In the genomic region with DNA sequence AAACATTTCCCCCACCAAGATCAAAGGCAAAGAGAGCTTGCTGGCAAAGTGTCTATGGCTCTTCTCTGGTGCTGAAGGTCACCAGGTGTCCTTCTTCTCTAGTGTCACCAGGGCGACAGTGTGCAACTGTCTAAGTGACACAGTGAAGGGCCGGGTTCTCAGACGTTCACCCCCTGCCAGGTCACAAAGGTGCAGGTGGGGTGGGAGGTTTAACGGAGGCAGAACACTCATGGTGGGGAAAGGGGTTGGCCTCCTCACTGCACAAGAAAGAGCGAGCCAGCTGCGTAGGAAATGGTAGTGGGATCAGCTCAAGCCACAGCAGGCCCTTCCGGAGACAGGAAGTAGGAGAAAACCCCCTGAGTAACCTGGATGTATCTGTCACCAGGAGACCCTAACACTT, we compare ENCODE assay signal across 13 mouse cellular contexts.
DNase-seq lines count a peak whose midpoint lies in the region; ATAC-seq and TF ChIP-seq lines count a peak whose summit lies in the region.
"Had no signal": no experiment of that assay in that cellular context is flagged by ENCODE, and none has a peak within 500 bp of the region (broad histone marks: within the 10 kb centered on the region; RNA-seq: fewer than 3 reads in every experiment).

No protein-coding gene starts in this region.

- no peak overlapping the region for H3K9ac ChIP-seq in heart, embryonic 11.5 days (ENCODE audit: low read depth, low read length)
- no peak overlapping the region for H3K9ac ChIP-seq in midbrain, embryonic 11.5 days (ENCODE audit: low read length)
- H3K9ac ChIP-seq in hindbrain, embryonic 13.5 days = no peak overlapping the region
- no peak overlapping the region for H3K9ac ChIP-seq in stomach, postnatal 0 days (ENCODE audit: low read length)
- H3K9ac ChIP-seq: embryonic facial prominence, embryonic 15.5 days; liver, embryonic 14.5 days had no signal

- H3K4me3 ChIP-seq in heart, embryonic 11.5 days (ENCODE audit: low read depth, low read length) = no peak overlapping the region
- H3K4me3 ChIP-seq in midbrain, embryonic 10.5 days = no peak overlapping the region
- H3K4me3 ChIP-seq in midbrain, embryonic 11.5 days (ENCODE audit: low read depth, low read length) = no peak overlapping the region
- H3K4me3 ChIP-seq in hindbrain, embryonic 13.5 days = no peak overlapping the region
- no peak overlapping the region for H3K4me3 ChIP-seq in stomach, postnatal 0 days (ENCODE audit: low read depth, low read length)
- H3K4me3 ChIP-seq: embryonic facial prominence, embryonic 15.5 days had no signal

- TF ChIP-seq CTCF in stomach, postnatal 0 days (IDR thresholded peaks at IDR 0.05; ENCODE audit: low read depth) = no peak

- peaks cover 76% of the 10 kb centered on the region for H3K4me1 ChIP-seq in heart, embryonic 11.5 days (ENCODE audit: control insufficient read depth, insufficient read depth, low read length)
- H3K4me1 ChIP-seq in midbrain, embryonic 10.5 days = peaks cover 98% of the 10 kb centered on the region
- H3K4me1 ChIP-seq in midbrain, embryonic 11.5 days (ENCODE audit: control insufficient read depth, insufficient read depth, low read length) = peaks cover 56% of the 10 kb centered on the region
- H3K4me1 ChIP-seq in hindbrain, embryonic 13.5 days (replicated peaks) = peaks cover 83% of the 10 kb centered on the region
- H3K4me1 ChIP-seq in stomach, postnatal 0 days (replicated peaks; ENCODE audit: control insufficient read depth, insufficient read depth) = no peaks in the 10 kb centered on the region

- WGBS in heart, embryonic 11.5 days (ENCODE audit: insufficient replicate concordance) = 48% methylated on average over 7 of the region's 7 CpGs
- WGBS in midbrain, embryonic 10.5 days = 71% methylated on average over 7 of the region's 7 CpGs
- WGBS in midbrain, embryonic 11.5 days = 78% methylated on average over 7 of the region's 7 CpGs
- 71% methylated on average over 7 of the region's 7 CpGs for WGBS in hindbrain, embryonic 13.5 days
- WGBS in stomach, postnatal 0 days = 58% methylated on average over 7 of the region's 7 CpGs

- no peak for TF ChIP-seq EP300 in stomach, postnatal 0 days (optimal IDR thresholded peaks at IDR 0.05)

- H3K9me3 ChIP-seq in heart, embryonic 11.5 days (replicated peaks; ENCODE audit: control insufficient read depth, low read length) = no peaks in the 10 kb centered on the region
- H3K9me3 ChIP-seq in midbrain, embryonic 10.5 days (replicated peaks) = no peaks in the 10 kb centered on the region
- H3K9me3 ChIP-seq in midbrain, embryonic 11.5 days (ENCODE audit: control insufficient read depth, low read length) = no peaks in the 10 kb centered on the region
- no peaks in the 10 kb centered on the region for H3K9me3 ChIP-seq in hindbrain, embryonic 13.5 days
- H3K9me3 ChIP-seq in stomach, postnatal 0 days (ENCODE audit: control insufficient read depth, low read length) = no peaks in the 10 kb centered on the region
- H3K9me3 ChIP-seq: embryonic facial prominence, embryonic 15.5 days had no signal

- no peak for DNase-seq in heart, adult 9 months (ENCODE audit: low spot score in 2 of 2)
- no peak for DNase-seq in midbrain, embryonic 10.5 days (ENCODE audit: low spot score)
- no peak for DNase-seq in midbrain, embryonic 11.5 days (ENCODE audit: low spot score, missing footprints)
- peak; percentile 69 to 84 for DNase-seq in thymus, postnatal 36 days
- no peak for DNase-seq in stomach, postnatal 0 days (ENCODE audit: low spot score)
- DNase-seq: cerebellum, adult 2 months; gastrocnemius, postnatal 36 days; layer of hippocampus, adult 9-11 months had no signal

- H3K4me2 ChIP-seq in heart, embryonic 11.5 days = no peak overlapping the region
- H3K4me2 ChIP-seq in midbrain, embryonic 11.5 days = no peak overlapping the region
- H3K4me2 ChIP-seq in hindbrain, embryonic 13.5 days = no peak overlapping the region
- no peak overlapping the region for H3K4me2 ChIP-seq in stomach, postnatal 0 days (replicated peaks; ENCODE audit: low read depth)
- H3K4me2 ChIP-seq: embryonic facial prominence, embryonic 15.5 days had no signal

- no peaks in the 10 kb centered on the region for H3K36me3 ChIP-seq in heart, embryonic 11.5 days (ENCODE audit: control insufficient read depth, insufficient read depth, low read length)
- peaks cover 34% of the 10 kb centered on the region for H3K36me3 ChIP-seq in midbrain, embryonic 10.5 days
- H3K36me3 ChIP-seq in midbrain, embryonic 11.5 days (ENCODE audit: control insufficient read depth, insufficient read depth, low read length) = 0 out of 2 replicates have a peak, but pooled peaks cover under 1% of the 10 kb centered on the region
- no peaks in the 10 kb centered on the region for H3K36me3 ChIP-seq in hindbrain, embryonic 13.5 days
- H3K36me3 ChIP-seq in stomach, postnatal 0 days (ENCODE audit: control insufficient read depth, insufficient read depth, low read length) = no peaks in the 10 kb centered on the region
- H3K36me3 ChIP-seq: embryonic facial prominence, embryonic 15.5 days had no signal

- H3K27ac ChIP-seq in heart, embryonic 11.5 days (ENCODE audit: low read depth, low read length) = peak overlapping the region; percentile 58; the same call in 1 of the 2 replicates
- H3K27ac ChIP-seq in midbrain, embryonic 10.5 days (replicated peaks) = peak overlapping the region; percentile 43
- H3K27ac ChIP-seq in midbrain, embryonic 11.5 days (ENCODE audit: low read depth, low read length) = no peak overlapping the region
- H3K27ac ChIP-seq in hindbrain, embryonic 13.5 days = peak overlapping the region; percentile 48
- H3K27ac ChIP-seq in stomach, postnatal 0 days (replicated peaks) = no peak overlapping the region
- H3K27ac ChIP-seq: embryonic facial prominence, embryonic 15.5 days; liver, embryonic 14.5 days had no signal

- ATAC-seq in heart, embryonic 11.5 days (replicated peaks; ENCODE audit: insufficient number of reproducible peaks, low FRiP score, low TSS enrichment) = no peak
- ATAC-seq in midbrain, embryonic 11.5 days (ENCODE audit: low FRiP score) = no peak
- no peak for ATAC-seq in hindbrain, embryonic 13.5 days (ENCODE audit: low FRiP score)
- no peak for ATAC-seq in megakaryocyte, adult 5-6 weeks (ENCODE audit: poor library complexity, severe bottlenecking)
- ATAC-seq in stomach, postnatal 0 days (ENCODE audit: low FRiP score, low TSS enrichment) = no peak

- no peaks in the 10 kb centered on the region for H3K27me3 ChIP-seq in heart, embryonic 11.5 days (ENCODE audit: control insufficient read depth, insufficient read depth, low read length)
- H3K27me3 ChIP-seq in midbrain, embryonic 10.5 days (ENCODE audit: low read depth, poor library complexity, severe bottlenecking) = no peaks in the 10 kb centered on the region
- no peaks in the 10 kb centered on the region for H3K27me3 ChIP-seq in midbrain, embryonic 11.5 days (ENCODE audit: control insufficient read depth, insufficient read depth, low read length)
- no peaks in the 10 kb centered on the region for H3K27me3 ChIP-seq in hindbrain, embryonic 13.5 days
- no peaks in the 10 kb centered on the region for H3K27me3 ChIP-seq in stomach, postnatal 0 days (ENCODE audit: control insufficient read depth, insufficient read depth, low read length)
- H3K27me3 ChIP-seq: embryonic facial prominence, embryonic 15.5 days had no signal

Comparison
In these comparisons a context has a peak if more than half of its experiments do, and no peak if none do; other contexts are left out.
1. H3K27ac ChIP-seq: peak in heart, embryonic 11.5 days (single experiment), midbrain, embryonic 10.5 days (single experiment) and hindbrain, embryonic 13.5 days (single experiment); none in midbrain, embryonic 11.5 days (single experiment) and stomach, postnatal 0 days (single experiment).
2. DNase-seq: peak in thymus, postnatal 36 days (2 of 2); none in heart, adult 9 months (0 of 2), midbrain, embryonic 10.5 days (single experiment), midbrain, embryonic 11.5 days (single experiment) and stomach, postnatal 0 days (single experiment).